Comparison of ENCODE assay signal across 38 mouse cellular contexts in genomic region chr11:43610662-43611033, GRCm38 (mm10). TPM values are rescaled to one million over a fixed set of nuclear protein-coding genes. Genes with fewer than 3 reads are reported as not detected.
DNase-seq lines count a peak whose midpoint lies in the region; ATAC-seq lines count a peak whose summit lies in the region.
"Had no signal": no experiment of that assay in that cellular context is flagged by ENCODE, and none has a peak within 500 bp of the region (broad histone marks: within the 10 kb centered on the region; RNA-seq: fewer than 3 reads in every experiment).

No protein-coding gene starts in this region.

- no peak overlapping the region for H3K9ac ChIP-seq in lung, embryonic 15.5 days
- H3K9ac ChIP-seq in intestine, embryonic 16.5 days (ENCODE audit: low read depth, low read length): no peak overlapping the region
- H3K9ac ChIP-seq in stomach, embryonic 16.5 days (ENCODE audit: low read length): no peak overlapping the region
- H3K9ac ChIP-seq: hindbrain, embryonic 12.5 days; limb, embryonic 12.5 days; liver, embryonic 15.5 days; midbrain, embryonic 15.5 days; neural tube, embryonic 15.5 days had no signal

- peaks cover 8% of the 10 kb centered on the region for H3K4me1 ChIP-seq in lung, embryonic 15.5 days
- peaks cover 11% of the 10 kb centered on the region for H3K4me1 ChIP-seq in intestine, embryonic 16.5 days (ENCODE audit: control insufficient read depth, insufficient read depth, low read length)
- H3K4me1 ChIP-seq in stomach, embryonic 16.5 days (ENCODE audit: control insufficient read depth, insufficient read depth, low read length): peaks cover 5% of the 10 kb centered on the region; the same call in 1 of the 2 replicates
- H3K4me1 ChIP-seq: limb, embryonic 12.5 days; liver, embryonic 15.5 days had no signal

- no peaks in the 10 kb centered on the region for H3K36me3 ChIP-seq in lung, embryonic 15.5 days
- no peaks in the 10 kb centered on the region for H3K36me3 ChIP-seq in intestine, embryonic 16.5 days (ENCODE audit: control insufficient read depth, insufficient read depth, low read length)
- H3K36me3 ChIP-seq in stomach, embryonic 16.5 days (ENCODE audit: control insufficient read depth, insufficient read depth, low read length): no peaks in the 10 kb centered on the region
- H3K36me3 ChIP-seq: hindbrain, embryonic 12.5 days; limb, embryonic 12.5 days; liver, embryonic 15.5 days; midbrain, embryonic 10.5 days; midbrain, embryonic 15.5 days; neural tube, embryonic 15.5 days had no signal

- H3K4me2 ChIP-seq in lung, embryonic 15.5 days: no peak overlapping the region
- no peak overlapping the region for H3K4me2 ChIP-seq in intestine, embryonic 16.5 days (ENCODE audit: low read depth, low read length)
- no peak overlapping the region for H3K4me2 ChIP-seq in stomach, embryonic 16.5 days (ENCODE audit: low read depth, low read length)
- H3K4me2 ChIP-seq: heart, embryonic 11.5 days; hindbrain, embryonic 12.5 days; limb, embryonic 12.5 days; liver, embryonic 15.5 days; midbrain, embryonic 15.5 days; neural tube, embryonic 15.5 days had no signal

- 43% methylated on average over 5 of the region's 5 CpGs for WGBS in lung, embryonic 15.5 days
- 57% methylated on average over 5 of the region's 5 CpGs for WGBS in intestine, embryonic 16.5 days
- WGBS in large intestine, adult 2 months: 12% methylated on average over 5 of the region's 5 CpGs
- 56% methylated on average over 5 of the region's 5 CpGs for WGBS in stomach, embryonic 16.5 days

- peak overlapping the region; percentile 57 for H3K27ac ChIP-seq in lung, embryonic 15.5 days
- H3K27ac ChIP-seq in intestine, embryonic 16.5 days (ENCODE audit: low read length): no peak overlapping the region
- peak overlapping the region; percentile 9; the same call in 1 of the 2 replicates for H3K27ac ChIP-seq in stomach, embryonic 16.5 days (ENCODE audit: low read length)
- H3K27ac ChIP-seq: hindbrain, embryonic 12.5 days; hindbrain, postnatal 0 days; left cerebral cortex, adult 2 months; limb, embryonic 12.5 days; liver, embryonic 15.5 days; midbrain, embryonic 10.5 days; midbrain, embryonic 15.5 days; neural tube, embryonic 15.5 days had no signal

- no peaks in the 10 kb centered on the region for H3K27me3 ChIP-seq in lung, embryonic 15.5 days
- no peaks in the 10 kb centered on the region for H3K27me3 ChIP-seq in intestine, embryonic 16.5 days (replicated peaks; ENCODE audit: control insufficient read depth, insufficient read depth, low read length)
- no peaks in the 10 kb centered on the region for H3K27me3 ChIP-seq in stomach, embryonic 16.5 days (ENCODE audit: control insufficient read depth, insufficient read depth, low read length)
- H3K27me3 ChIP-seq: hindbrain, embryonic 12.5 days; limb, embryonic 12.5 days; liver, embryonic 15.5 days; midbrain, embryonic 15.5 days; neural tube, embryonic 15.5 days had no signal

- peak; percentile 13; the same call in 1 of the 2 replicates for ATAC-seq in lung, embryonic 15.5 days (ENCODE audit: borderline replicate concordance, extremely low read depth, low FRiP score, low TSS enrichment)
- peak; percentile 57 for ATAC-seq in intestine, embryonic 16.5 days
- ATAC-seq in stomach, embryonic 16.5 days (ENCODE audit: insufficient read depth, low FRiP score): peak; percentile 41; the same call in 1 of the 2 replicates
- ATAC-seq in inflammation-experienced regulatory T-cells, adult 6 months: no peak
- ATAC-seq: activated CD4-positive, CD25-positive, alpha-beta regulatory T cell, adult 4 months; forebrain, embryonic 14.5 days; hindbrain, postnatal 0 days; midbrain, embryonic 15.5 days had no signal

- H3K4me3 ChIP-seq in lung, embryonic 15.5 days: no peak overlapping the region
- no peak overlapping the region for H3K4me3 ChIP-seq in intestine, embryonic 16.5 days (ENCODE audit: low read length)
- no peak overlapping the region for H3K4me3 ChIP-seq in stomach, embryonic 16.5 days (replicated peaks; ENCODE audit: low read length)
- H3K4me3 ChIP-seq: hindbrain, embryonic 12.5 days; left cerebral cortex, adult 2 months; limb, embryonic 12.5 days; liver, embryonic 15.5 days; midbrain, embryonic 10.5 days; midbrain, embryonic 15.5 days; neural tube, embryonic 15.5 days had no signal

- DNase-seq in lung, postnatal 10 days: no peak
- DNase-seq in large intestine, adult 2 months (ENCODE audit: low read depth, low spot score): peak; percentile 57
- DNase-seq in gastrocnemius, postnatal 10 days: no peak
- DNase-seq: B cell, adult 2 months; cerebellum, adult 2 months; cerebellum, postnatal 36 days; gastrocnemius, postnatal 25 days; heart, adult 18-20 months; heart, postnatal 36 days; kidney, adult 18-20 months; right cerebral cortex, postnatal 25 days; spleen, adult 18-20 months; thymus, adult 2 months; thymus, postnatal 36 days had no signal

- H3K9me3 ChIP-seq in lung, embryonic 15.5 days: no peaks in the 10 kb centered on the region
- no peaks in the 10 kb centered on the region for H3K9me3 ChIP-seq in intestine, embryonic 16.5 days (ENCODE audit: control insufficient read depth, low read length)
- no peaks in the 10 kb centered on the region for H3K9me3 ChIP-seq in stomach, embryonic 16.5 days (replicated peaks; ENCODE audit: control insufficient read depth, low read length)
- H3K9me3 ChIP-seq: hindbrain, embryonic 12.5 days; limb, embryonic 12.5 days; liver, embryonic 15.5 days; midbrain, embryonic 10.5 days; midbrain, embryonic 15.5 days; neural tube, embryonic 15.5 days had no signal

RNA-seq across cellular contexts. Expression of gene Fabp6, which starts 9.3 kb away (rescaled TPM):
- polyA plus RNA-seq in lung, embryonic 15.5 days (2015; fragmentation: Nextera tagmentation; extraction: Ambion mirVana): not detected in 2 replicates
- polyA plus RNA-seq in intestine, embryonic 16.5 days (2015; fragmentation: Nextera tagmentation; extraction: Ambion mirVana): 2.4 and 5.2 TPM in 2 replicates
- 632 and 6,441 TPM in 2 replicates for polyA plus RNA-seq in large intestine, adult 2 months (2012; rRNA removed)
- 3.1 and 3.2 TPM in 2 replicates for polyA plus RNA-seq in stomach, embryonic 16.5 days (2015; fragmentation: Nextera tagmentation; extraction: Ambion mirVana)
- not detected for total RNA-seq in gastrocnemius, postnatal 10 days (2021)
- not detected for polyA plus RNA-seq in inflammation-experienced regulatory T-cells, adult 6 months (2017; shearing (Covaris generic))
- total RNA-seq: adrenal gland, adult 2 months; adrenal gland, postnatal 4 days; gastrocnemius, postnatal 25 days; heart, adult 18-20 months; heart, postnatal 36 days; hindbrain, postnatal 0 days; layer of hippocampus, adult 18-20 months; layer of hippocampus, postnatal 14 days; left cerebral cortex, adult 2 months; left cerebral cortex, postnatal 25 days; liver, adult 2 months; megakaryocyte progenitor cell, adult 5-6 weeks had no signal
- polyA plus RNA-seq: activated CD4-positive, CD25-positive, alpha-beta regulatory T cell, adult 4 months; adrenal gland, adult 2 months; cerebellum, adult 2 months; embryonic facial prominence, embryonic 11.5 days; forebrain, embryonic 14.5 days; heart, embryonic 11.5 days; hindbrain, embryonic 12.5 days; hindbrain, postnatal 0 days; kidney, embryonic 16.5 days; limb, embryonic 12.5 days; liver, adult 2 months; liver, embryonic 15.5 days; midbrain, embryonic 10.5 days; midbrain, embryonic 15.5 days; neural tube, embryonic 15.5 days had no signal

RNA-seq across cellular contexts. Expression of gene 4933415A04Rik, which starts 23.8 kb away (rescaled TPM):
- polyA plus RNA-seq in lung, embryonic 15.5 days (2015; fragmentation: Nextera tagmentation; extraction: Ambion mirVana): 5.9 and 6.3 TPM in 2 replicates
- 4.1 and 5.0 TPM in 2 replicates for polyA plus RNA-seq in intestine, embryonic 16.5 days (2015; fragmentation: Nextera tagmentation; extraction: Ambion mirVana)
- 1.1 TPM in 2 replicates for polyA plus RNA-seq in large intestine, adult 2 months (2012; rRNA removed)
- polyA plus RNA-seq in stomach, embryonic 16.5 days (2015; fragmentation: Nextera tagmentation; extraction: Ambion mirVana): 3.4 and 3.5 TPM in 2 replicates
- total RNA-seq in gastrocnemius, postnatal 10 days (2021): under 1 TPM; 0.26 to 0.45 TPM
- under 1 TPM in 1 of 3 experiments, not detected in 2; 0.16 TPM for polyA plus RNA-seq in inflammation-experienced regulatory T-cells, adult 6 months (2017; shearing (Covaris generic))
- total RNA-seq: gastrocnemius, postnatal 25 days; liver, adult 2 months; megakaryocyte progenitor cell, adult 5-6 weeks had no signal
- polyA plus RNA-seq: activated CD4-positive, CD25-positive, alpha-beta regulatory T cell, adult 4 months; liver, adult 2 months had no signal

Comparison
In these comparisons a context has a peak if more than half of its experiments do, and no peak if none do; other contexts are left out.
1. RNA of gene Fabp6, which starts 9.3 kb away (polyA plus RNA-seq): 632 to 6,441 TPM in large intestine, adult 2 months; 3.1 to 3.2 TPM in stomach, embryonic 16.5 days, 2.4 to 5.2 TPM in intestine, embryonic 16.5 days, not detected in lung, embryonic 15.5 days and not detected in inflammation-experienced regulatory T-cells, adult 6 months; every median in the first group is over 100 times any median in the second.